Comparison of ENCODE assay signal across 16 mouse cellular contexts in genomic region chr8:120371146-120371545, GRCm38 (mm10).
A peak's percentile ranks its signal among the peaks of the same experiment; 100 is the strongest.
DNase-seq lines count a peak whose midpoint lies in the region; ATAC-seq lines count a peak whose summit lies in the region.
"Had no signal": no experiment of that assay in that cellular context is flagged by ENCODE, and none has a peak within 500 bp of the region (broad histone marks: within the 10 kb centered on the region; RNA-seq: fewer than 3 reads in every experiment).

No protein-coding gene starts in this region.

- no peaks in the 10 kb centered on the region for H3K36me3 ChIP-seq in heart, embryonic 14.5 days (ENCODE audit: control insufficient read depth, insufficient read depth, low read length)
- no peaks in the 10 kb centered on the region for H3K36me3 ChIP-seq in neural tube, embryonic 13.5 days
- no peaks in the 10 kb centered on the region for H3K36me3 ChIP-seq in neural tube, embryonic 15.5 days
- H3K36me3 ChIP-seq in embryonic facial prominence, embryonic 10.5 days (replicated peaks) = no peaks in the 10 kb centered on the region
- no peaks in the 10 kb centered on the region for H3K36me3 ChIP-seq in liver, embryonic 16.5 days (ENCODE audit: control insufficient read depth, insufficient read depth)
- H3K36me3 ChIP-seq: hindbrain, embryonic 12.5 days; kidney, embryonic 15.5 days had no signal

- no peak overlapping the region for H3K4me3 ChIP-seq in heart, embryonic 14.5 days (ENCODE audit: control insufficient read depth in 1 of 2, insufficient read depth in 1 of 2, low read depth in 1 of 2, low read length in 2 of 2)
- no peak overlapping the region for H3K4me3 ChIP-seq in neural tube, embryonic 13.5 days
- no peak overlapping the region for H3K4me3 ChIP-seq in neural tube, embryonic 15.5 days (replicated peaks)
- H3K4me3 ChIP-seq in embryonic facial prominence, embryonic 10.5 days = no peak overlapping the region
- H3K4me3 ChIP-seq in liver, embryonic 16.5 days (ENCODE audit: low read depth, low read length) = no peak overlapping the region; the same call in 1 of the 2 replicates
- H3K4me3 ChIP-seq: hindbrain, embryonic 12.5 days; kidney, embryonic 15.5 days had no signal

- no peak for DNase-seq in heart, postnatal 36 days
- no peak for DNase-seq in embryonic facial prominence, embryonic 10.5 days (ENCODE audit: low spot score)
- no peak for DNase-seq in kidney, adult 8-10 months
- DNase-seq: adrenal gland, postnatal 10 days; cerebellum, adult 18-20 months; cerebellum, postnatal 36 days; gastrocnemius, postnatal 36 days; right cerebral cortex, postnatal 25 days; thymus, postnatal 4 days had no signal

- intact Hi-C loops in heart, postnatal 36 days (cut with DNase I) = no loop called here

- no peaks in the 10 kb centered on the region for H3K27me3 ChIP-seq in heart, embryonic 14.5 days (ENCODE audit: control insufficient read depth, insufficient read depth, low read length)
- H3K27me3 ChIP-seq in neural tube, embryonic 13.5 days = no peaks in the 10 kb centered on the region
- H3K27me3 ChIP-seq in neural tube, embryonic 15.5 days (replicated peaks) = no peaks in the 10 kb centered on the region
- peaks cover 15% of the 10 kb centered on the region for H3K27me3 ChIP-seq in embryonic facial prominence, embryonic 10.5 days (replicated peaks; ENCODE audit: low read depth, poor library complexity, severe bottlenecking)
- no peaks in the 10 kb centered on the region for H3K27me3 ChIP-seq in liver, embryonic 16.5 days (ENCODE audit: control insufficient read depth, insufficient read depth, low read depth, low read length)
- H3K27me3 ChIP-seq: kidney, embryonic 15.5 days had no signal

- H3K27ac ChIP-seq in heart, embryonic 14.5 days (replicated peaks in 1 of 2; ENCODE audit: control insufficient read depth in 1 of 2, insufficient read depth in 1 of 2, low read depth in 2 of 2, low read length in 2 of 2) = peak overlapping the region; percentile 70 to 80
- H3K27ac ChIP-seq in neural tube, embryonic 13.5 days (replicated peaks) = 0 out of 2 replicates have a peak overlapping the region, but pooled peaks have one; percentile 28
- no peak overlapping the region for H3K27ac ChIP-seq in neural tube, embryonic 15.5 days (replicated peaks)
- peak overlapping the region; percentile 59; the same call in 1 of the 2 replicates for H3K27ac ChIP-seq in embryonic facial prominence, embryonic 10.5 days (replicated peaks)
- peak overlapping the region; percentile 98 for H3K27ac ChIP-seq in liver, embryonic 16.5 days (ENCODE audit: low read length)
- H3K27ac ChIP-seq: hindbrain, embryonic 12.5 days had no signal

- H3K4me1 ChIP-seq in heart, embryonic 14.5 days (ENCODE audit: control insufficient read depth in 2 of 2, insufficient read depth in 2 of 2, low read length in 2 of 2) = peaks cover 59 to 76% of the 10 kb centered on the region in 2 experiments
- peaks cover 88% of the 10 kb centered on the region for H3K4me1 ChIP-seq in neural tube, embryonic 13.5 days (replicated peaks)
- peaks cover 55% of the 10 kb centered on the region for H3K4me1 ChIP-seq in neural tube, embryonic 15.5 days
- H3K4me1 ChIP-seq in embryonic facial prominence, embryonic 10.5 days = peaks cover 95% of the 10 kb centered on the region
- H3K4me1 ChIP-seq in liver, embryonic 16.5 days (ENCODE audit: control insufficient read depth, low read depth, low read length) = peaks cover 95% of the 10 kb centered on the region

- H3K9ac ChIP-seq in heart, embryonic 14.5 days (ENCODE audit: low read length) = no peak overlapping the region; the same call in 1 of the 2 replicates
- H3K9ac ChIP-seq in neural tube, embryonic 13.5 days = 0 out of 2 replicates have a peak overlapping the region, but pooled peaks have one; percentile 17
- H3K9ac ChIP-seq in neural tube, embryonic 15.5 days (replicated peaks) = no peak overlapping the region
- peak overlapping the region; percentile 80 for H3K9ac ChIP-seq in liver, embryonic 16.5 days (ENCODE audit: low read depth, low read length)
- H3K9ac ChIP-seq: hindbrain, embryonic 12.5 days; kidney, embryonic 15.5 days had no signal

- ATAC-seq in heart, embryonic 14.5 days (ENCODE audit: insufficient number of reproducible peaks, insufficient read depth, low FRiP score, low read depth) = no peak
- ATAC-seq in neural tube, embryonic 13.5 days (ENCODE audit: low read depth) = no peak
- ATAC-seq in neural tube, embryonic 15.5 days (ENCODE audit: low FRiP score) = no peak
- no peak for ATAC-seq in liver, embryonic 16.5 days (ENCODE audit: low read depth)

- no peak overlapping the region; the same call in 1 of the 2 replicates for H3K4me2 ChIP-seq in heart, embryonic 14.5 days (ENCODE audit: low read length)
- no peak overlapping the region for H3K4me2 ChIP-seq in neural tube, embryonic 13.5 days
- no peak overlapping the region for H3K4me2 ChIP-seq in neural tube, embryonic 15.5 days
- peak overlapping the region; percentile 88 for H3K4me2 ChIP-seq in liver, embryonic 16.5 days (ENCODE audit: low read depth, low read length)
- H3K4me2 ChIP-seq: hindbrain, embryonic 12.5 days; kidney, embryonic 15.5 days; midbrain, embryonic 11.5 days had no signal

- H3K9me3 ChIP-seq in heart, embryonic 14.5 days (ENCODE audit: control insufficient read depth, low read length) = no peaks in the 10 kb centered on the region
- no peaks in the 10 kb centered on the region for H3K9me3 ChIP-seq in neural tube, embryonic 13.5 days
- no peaks in the 10 kb centered on the region for H3K9me3 ChIP-seq in neural tube, embryonic 15.5 days (replicated peaks)
- no peaks in the 10 kb centered on the region for H3K9me3 ChIP-seq in embryonic facial prominence, embryonic 10.5 days
- no peaks in the 10 kb centered on the region for H3K9me3 ChIP-seq in liver, embryonic 16.5 days (replicated peaks; ENCODE audit: control insufficient read depth, low read length)
- H3K9me3 ChIP-seq: hindbrain, embryonic 12.5 days; kidney, embryonic 15.5 days had no signal

- 53% methylated on average over 5 of the region's 5 CpGs for WGBS in heart, embryonic 14.5 days
- WGBS in neural tube, embryonic 13.5 days = 78% methylated on average over 5 of the region's 5 CpGs
- WGBS in neural tube, embryonic 15.5 days = 81% methylated on average over 5 of the region's 5 CpGs
- WGBS in embryonic facial prominence, embryonic 10.5 days = 77% methylated on average over 5 of the region's 5 CpGs
- 34% methylated on average over 5 of the region's 5 CpGs for WGBS in liver, embryonic 16.5 days (ENCODE audit: insufficient replicate concordance)

Comparison
In these comparisons a context has a peak if more than half of its experiments do, and no peak if none do; other contexts are left out.
1. H3K9ac ChIP-seq: peak in neural tube, embryonic 13.5 days (single experiment) and liver, embryonic 16.5 days (single experiment); none in heart, embryonic 14.5 days (single experiment) and neural tube, embryonic 15.5 days (single experiment).